Mouse (Mus musculus): Measurements from ENCODE around the gene Dnajc12.
"Not testable (repeated sequence)": the region's sequence is repeated elsewhere in the genome, so short reads cannot be mapped to it uniquely, and the experiment has no call there.

Dnajc12 gene

DNA sequence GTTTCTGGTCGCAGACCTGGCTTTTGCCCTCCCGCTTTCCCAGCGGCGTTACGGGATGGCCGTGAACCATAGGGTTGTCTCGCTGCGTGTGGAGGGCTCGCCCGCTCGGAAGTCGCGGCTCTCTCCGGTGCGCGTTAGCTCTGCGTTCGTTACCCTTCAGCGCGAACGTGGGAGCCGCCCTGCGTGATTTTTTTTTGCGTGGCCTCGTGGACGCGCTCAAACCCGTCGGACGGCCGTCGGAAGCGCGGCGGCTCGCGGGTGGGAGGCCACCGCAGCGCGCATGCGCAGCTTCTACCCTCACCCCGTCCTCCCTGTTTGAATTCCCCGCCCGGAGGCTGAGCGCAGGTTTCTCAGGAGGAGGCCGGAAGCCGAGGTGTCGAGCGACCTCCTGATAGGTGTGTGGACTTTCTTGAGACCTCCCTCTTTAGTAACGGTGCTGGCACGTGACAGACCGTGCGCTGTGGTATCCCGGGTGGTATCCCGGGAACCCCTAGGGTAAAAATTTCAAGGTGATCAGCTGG, 47.6 kb downstream of the Dnajc12 start, which contains the start of gene Ctnna3:
TSS of gene Ctnna3 (plus strand) at position 314 of the 521 bp plus-strand sequence.
- CTCF ChIA-PET, result no interaction called here

GRCm38 (mm10) chr10:63431221-63431736, 49.0 kb downstream of the Dnajc12 start:
- CTCF ChIA-PET, result no interaction called here

- CTCF ChIA-PET, result no interaction called here
Measured at GRCm38 (mm10) chr10:63432099-63432498, 49.9 kb downstream of the Dnajc12 start.

GRCm38 (mm10) chr10:63432887-63433286, 50.6 kb downstream of the Dnajc12 start:
- CTCF ChIA-PET, result no interaction called here

DNA sequence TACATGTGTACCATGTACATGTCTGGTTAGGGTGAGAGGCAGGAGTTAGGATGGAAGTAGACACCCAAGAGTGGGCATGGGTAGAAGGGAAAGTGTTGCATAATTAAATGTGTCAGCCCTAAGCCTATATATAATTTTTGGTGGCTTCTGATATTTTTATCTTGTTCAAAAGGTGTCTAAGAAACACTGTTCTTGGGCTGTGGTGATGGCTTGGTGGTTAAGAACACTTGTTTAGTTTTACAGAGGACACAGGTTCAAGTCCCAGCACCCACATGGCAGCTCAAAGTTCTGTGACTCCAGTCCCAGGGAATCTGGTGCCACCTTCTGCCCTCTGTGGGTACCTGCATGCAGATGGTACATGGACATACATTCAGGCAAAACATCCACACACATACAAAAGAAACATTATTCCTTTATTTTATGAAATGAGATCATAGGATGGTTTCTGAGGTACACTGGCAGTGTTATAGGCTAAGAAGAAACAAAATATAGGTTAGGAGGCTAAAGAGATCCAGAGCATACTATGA, 56.6 kb downstream of the Dnajc12 start:
- CTCF ChIA-PET, result no interaction called here

DNA sequence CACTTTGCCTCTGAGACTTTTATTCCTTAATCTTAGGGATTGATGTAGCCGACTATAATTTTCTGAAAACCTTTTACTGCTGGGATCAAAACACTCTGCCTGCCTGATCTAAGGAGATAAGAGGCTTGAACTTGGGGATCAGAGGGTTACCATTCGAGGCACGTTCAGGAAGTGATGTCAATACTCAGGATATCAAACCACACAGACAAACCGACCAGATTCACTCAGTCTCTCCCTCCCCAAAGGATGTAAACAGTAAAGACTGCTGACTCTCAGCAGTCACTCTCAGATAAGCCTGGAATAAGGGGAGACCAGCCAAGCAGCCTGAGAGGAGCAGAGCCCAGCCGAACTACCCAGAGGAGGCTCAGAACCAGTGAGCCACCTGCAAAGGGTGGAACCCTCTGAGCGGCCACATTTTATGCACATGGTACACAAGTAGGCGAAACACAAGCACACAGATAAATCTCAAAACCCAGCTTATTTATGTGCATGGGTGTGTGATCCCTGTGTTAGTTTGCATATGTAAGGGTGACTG, 57.5 kb downstream of the Dnajc12 start:
- CTCF ChIA-PET, result no interaction called here

- CTCF ChIA-PET, result not testable (repeated sequence)
Measured at GRCm38 (mm10) chr10:63444602-63445387, 62.6 kb downstream of the Dnajc12 start.

DNA sequence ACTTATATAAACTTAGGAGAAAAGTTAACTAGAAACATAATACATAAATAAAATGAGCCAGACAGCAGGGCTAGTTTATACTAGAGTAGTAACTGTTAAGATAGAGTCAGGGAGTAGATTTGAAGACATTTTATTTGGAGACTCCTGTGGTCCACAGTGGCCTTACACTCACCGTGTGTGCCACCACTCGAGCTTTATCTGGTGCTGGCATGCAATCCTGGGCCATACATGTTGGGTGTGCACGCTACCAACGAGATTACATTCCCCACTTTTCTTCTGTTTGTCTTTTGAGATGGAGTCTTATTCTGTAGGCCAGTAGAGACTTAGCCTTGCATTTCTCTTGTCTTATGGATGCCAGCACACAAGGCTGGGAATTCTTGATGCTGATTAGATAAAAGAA, 71.7 kb downstream of the Dnajc12 start:
- CTCF ChIA-PET, result no interaction called here

- CTCF ChIA-PET, result no interaction called here
Measured at GRCm38 (mm10) chr10:63455110-63455878, 73.1 kb downstream of the Dnajc12 start.

- CTCF ChIA-PET, result no interaction called here
Measured at GRCm38 (mm10) chr10:63457292-63458128, 75.3 kb downstream of the Dnajc12 start.

All from spleen, embryonic (tissue).